ENCODE assay signal across 10 mouse cellular contexts in the genomic region with DNA sequence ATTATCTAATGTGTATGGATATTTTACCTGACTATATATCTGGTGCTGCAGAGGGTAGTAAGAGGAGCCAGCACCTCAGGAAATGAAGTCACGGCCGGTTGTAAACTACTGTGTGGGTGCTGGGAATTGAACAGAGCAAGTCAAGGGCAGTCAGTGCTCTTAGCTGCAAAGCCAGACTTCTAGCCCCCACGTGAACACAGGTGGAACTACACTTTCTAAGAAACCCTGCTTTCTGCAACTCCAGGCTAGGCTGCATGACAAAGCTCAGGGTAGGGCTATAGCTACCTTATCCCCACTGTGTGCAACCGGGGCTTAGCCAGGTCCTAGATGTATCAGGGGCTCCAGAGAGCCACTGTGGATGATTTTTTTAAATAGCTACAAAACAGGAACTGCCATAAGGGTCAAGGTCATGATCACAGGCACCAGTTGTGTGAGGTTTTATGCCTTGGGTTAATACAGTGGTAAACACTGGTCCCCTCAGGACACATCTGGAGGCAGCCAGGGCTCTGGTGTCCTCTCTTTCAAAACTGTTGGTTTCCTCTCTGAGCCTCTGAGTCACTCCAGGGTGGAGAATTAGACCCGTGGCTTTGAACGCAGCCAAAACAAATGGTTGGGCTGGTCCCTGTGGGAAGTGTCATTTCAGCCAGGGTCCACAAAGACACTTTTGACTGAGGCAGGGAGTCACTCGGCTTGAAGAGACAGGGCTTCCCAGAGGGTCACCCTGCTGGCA.
A peak's percentile ranks its signal among the peaks of the same experiment; 100 is the strongest.
DNase-seq lines count a peak whose midpoint lies in the region; ATAC-seq and TF ChIP-seq lines count a peak whose summit lies in the region.
"Had no signal": no experiment of that assay in that cellular context is flagged by ENCODE, and none has a peak within 500 bp of the region (broad histone marks: within the 10 kb centered on the region; RNA-seq: fewer than 3 reads in every experiment).

No protein-coding gene starts in this region.

- H3K27ac ChIP-seq in intestine, postnatal 0 days (ENCODE audit: low read depth, low read length) = no peak overlapping the region
- no peak overlapping the region for H3K27ac ChIP-seq in intestine, embryonic 15.5 days
- H3K27ac ChIP-seq in stomach, postnatal 0 days (replicated peaks) = peak overlapping the region; percentile 56; the same call in 1 of the 2 replicates
- no peak overlapping the region for H3K27ac ChIP-seq in hindbrain, embryonic 14.5 days
- H3K27ac ChIP-seq: heart, embryonic 15.5 days; liver, embryonic 15.5 days had no signal

- no peak for TF ChIP-seq EP300 in stomach, postnatal 0 days (optimal IDR thresholded peaks at IDR 0.05)

- H3K36me3 ChIP-seq in intestine, postnatal 0 days (ENCODE audit: control insufficient read depth, insufficient read depth) = no peaks in the 10 kb centered on the region
- H3K36me3 ChIP-seq in intestine, embryonic 15.5 days = no peaks in the 10 kb centered on the region
- no peaks in the 10 kb centered on the region for H3K36me3 ChIP-seq in stomach, postnatal 0 days (ENCODE audit: control insufficient read depth, insufficient read depth, low read length)
- H3K36me3 ChIP-seq in hindbrain, embryonic 14.5 days (replicated peaks; ENCODE audit: control insufficient read depth, insufficient read depth) = no peaks in the 10 kb centered on the region
- H3K36me3 ChIP-seq: heart, embryonic 15.5 days; liver, embryonic 15.5 days had no signal

- no peak overlapping the region for H3K9ac ChIP-seq in intestine, postnatal 0 days (ENCODE audit: low read depth, low read length)
- H3K9ac ChIP-seq in intestine, embryonic 15.5 days = no peak overlapping the region
- no peak overlapping the region for H3K9ac ChIP-seq in stomach, postnatal 0 days (ENCODE audit: low read length)
- no peak overlapping the region for H3K9ac ChIP-seq in hindbrain, embryonic 14.5 days
- H3K9ac ChIP-seq: heart, embryonic 15.5 days; liver, embryonic 15.5 days had no signal

- H3K4me1 ChIP-seq in intestine, postnatal 0 days (replicated peaks; ENCODE audit: control insufficient read depth, insufficient read depth, low read length) = no peaks in the 10 kb centered on the region
- peaks cover 6% of the 10 kb centered on the region; the same call in 1 of the 2 replicates for H3K4me1 ChIP-seq in intestine, embryonic 15.5 days (replicated peaks)
- peaks cover 2% of the 10 kb centered on the region for H3K4me1 ChIP-seq in stomach, postnatal 0 days (replicated peaks; ENCODE audit: control insufficient read depth, insufficient read depth)
- H3K4me1 ChIP-seq in hindbrain, embryonic 14.5 days (replicated peaks; ENCODE audit: control insufficient read depth, insufficient read depth, low read length) = 0 out of 2 replicates have a peak, but pooled peaks cover 6% of the 10 kb centered on the region
- H3K4me1 ChIP-seq: liver, embryonic 15.5 days had no signal

- no peaks in the 10 kb centered on the region for H3K27me3 ChIP-seq in intestine, postnatal 0 days (replicated peaks; ENCODE audit: control insufficient read depth, insufficient read depth, low read length)
- no peaks in the 10 kb centered on the region; the same call in 1 of the 2 replicates for H3K27me3 ChIP-seq in intestine, embryonic 15.5 days (replicated peaks)
- no peaks in the 10 kb centered on the region for H3K27me3 ChIP-seq in stomach, postnatal 0 days (ENCODE audit: control insufficient read depth, insufficient read depth, low read length)
- no peaks in the 10 kb centered on the region for H3K27me3 ChIP-seq in hindbrain, embryonic 14.5 days (ENCODE audit: control insufficient read depth, insufficient read depth, low read length)
- H3K27me3 ChIP-seq: liver, embryonic 15.5 days had no signal

- no peak overlapping the region for H3K4me2 ChIP-seq in intestine, postnatal 0 days (replicated peaks; ENCODE audit: low read depth)
- no peak overlapping the region for H3K4me2 ChIP-seq in intestine, embryonic 15.5 days (replicated peaks)
- H3K4me2 ChIP-seq in stomach, postnatal 0 days (replicated peaks; ENCODE audit: low read depth) = no peak overlapping the region
- no peak overlapping the region for H3K4me2 ChIP-seq in hindbrain, embryonic 14.5 days (replicated peaks)
- H3K4me2 ChIP-seq: heart, embryonic 15.5 days; liver, embryonic 15.5 days had no signal

- ATAC-seq in intestine, postnatal 0 days = no peak
- no peak for ATAC-seq in intestine, embryonic 15.5 days
- peak; percentile 41; the same call in 1 of the 2 replicates for ATAC-seq in stomach, postnatal 0 days (ENCODE audit: low FRiP score, low TSS enrichment)
- no peak for ATAC-seq in hindbrain, embryonic 14.5 days (ENCODE audit: low FRiP score)

- WGBS in intestine, postnatal 0 days = 32% methylated on average over 7 of the region's 7 CpGs
- 37% methylated on average over 7 of the region's 7 CpGs for WGBS in intestine, embryonic 15.5 days
- 29% methylated on average over 7 of the region's 7 CpGs for whole genome bisulfite sequencing in stomach, postnatal 0 days
- WGBS in hindbrain, embryonic 14.5 days = 40% methylated on average over 7 of the region's 7 CpGs

- H3K9me3 ChIP-seq in intestine, postnatal 0 days (ENCODE audit: control insufficient read depth) = no peaks in the 10 kb centered on the region
- H3K9me3 ChIP-seq in intestine, embryonic 15.5 days = no peaks in the 10 kb centered on the region
- H3K9me3 ChIP-seq in stomach, postnatal 0 days (ENCODE audit: control insufficient read depth, low read length) = no peaks in the 10 kb centered on the region
- H3K9me3 ChIP-seq in hindbrain, embryonic 14.5 days (ENCODE audit: control insufficient read depth, low read length) = no peaks in the 10 kb centered on the region
- H3K9me3 ChIP-seq: heart, embryonic 15.5 days; liver, embryonic 15.5 days had no signal

- H3K4me3 ChIP-seq in intestine, postnatal 0 days (ENCODE audit: low read depth, low read length) = no peak overlapping the region
- no peak overlapping the region for H3K4me3 ChIP-seq in intestine, embryonic 15.5 days (replicated peaks)
- H3K4me3 ChIP-seq in stomach, postnatal 0 days (ENCODE audit: low read depth, low read length) = no peak overlapping the region
- H3K4me3 ChIP-seq in hindbrain, embryonic 14.5 days (replicated peaks; ENCODE audit: low read length) = no peak overlapping the region
- H3K4me3 ChIP-seq: heart, embryonic 15.5 days; liver, embryonic 15.5 days had no signal

- peak; percentile 53 for DNase-seq in urinary bladder, postnatal 14 days (ENCODE audit: low spot score)
- DNase-seq in urinary bladder, adult 2 months (ENCODE audit: low spot score) = no peak
- DNase-seq in gastrocnemius, adult 8-10 months (ENCODE audit: low spot score in 2 of 2) = peak; percentile 43 to 65
- DNase-seq in stomach, postnatal 0 days (ENCODE audit: low spot score) = no peak
- no peak for DNase-seq in hindbrain, embryonic 14.5 days (ENCODE audit: low spot score)
- no peak for DNase-seq in layer of hippocampus, postnatal 36 days

- peak; percentile 43 for TF ChIP-seq CTCF in intestine, postnatal 0 days (IDR thresholded peaks at IDR 0.05; ENCODE audit: low read depth)
- peak; percentile 32 for TF ChIP-seq CTCF in stomach, postnatal 0 days (IDR thresholded peaks at IDR 0.05; ENCODE audit: low read depth)

Comparison
In these comparisons a context has a peak if more than half of its experiments do, and no peak if none do; other contexts are left out.
1. DNase-seq: peak in urinary bladder, postnatal 14 days (single experiment) and gastrocnemius, adult 8-10 months (2 of 2); none in urinary bladder, adult 2 months (single experiment), stomach, postnatal 0 days (single experiment), hindbrain, embryonic 14.5 days (single experiment) and layer of hippocampus, postnatal 36 days (0 of 2).